Mouse (Mus musculus) ES-E14 (cell line): Measurements from ENCODE around the gene Ethe1. TPM values are rescaled to one million over a fixed set of nuclear protein-coding genes. Genes with fewer than 3 reads are reported as not detected.

ENCODE experiments used
- DNase-seq: peaks from one replicate; pipeline ENCODE4 v3.0.0-alpha.2; 2013; ENCODE audit warnings: low read depth, low spot score
- H3K27ac ChIP-seq: 2 replicates; pipeline ENCODE4 v1.5.1; 2012; ENCODE audit warnings: low read depth, mild to moderate bottlenecking, low read length, moderate library complexity, mixed read lengths; ENCODE audit not compliant: poor library complexity, insufficient read depth, severe bottlenecking
- H3K36me3 ChIP-seq: 2 replicates; pipeline ENCODE4 v1.6.1; 2012; ENCODE audit warnings: mild to moderate bottlenecking, low read length, moderate library complexity, mixed read lengths; ENCODE audit not compliant: control insufficient read depth, poor library complexity, insufficient read depth, severe bottlenecking
- H3K4me1 ChIP-seq, 2 experiments: fragments of 150-350 bp in 1 of 2; sonication (generic) in 1 of 2; 2 replicates each; pipeline ENCODE4 v1.6.1; 2012; ENCODE audit warnings: low read length in 2 of 2, mild to moderate bottlenecking in 1 of 2, mixed read lengths in 1 of 2; ENCODE audit not compliant: control insufficient read depth in 2 of 2, insufficient read depth in 2 of 2, poor library complexity in 1 of 2
- H3K4me3 ChIP-seq, 2 experiments: fragments of 150-350 bp in 1 of 2; sonication (generic) in 1 of 2; 2 replicates each; pipeline ENCODE4 v1.5.1; 2012; ENCODE audit warnings: low read length in 2 of 2, low read depth in 1 of 2, mild to moderate bottlenecking in 1 of 2, mixed read lengths in 1 of 2; ENCODE audit not compliant: insufficient read depth in 1 of 2, poor library complexity in 1 of 2, severe bottlenecking in 1 of 2
- H3K9ac ChIP-seq: 2 replicates; pipeline ENCODE4 v1.6.1; 2012; ENCODE audit warnings: low read depth, mild to moderate bottlenecking, low read length, mixed read lengths; ENCODE audit not compliant: poor library complexity, insufficient read depth, severe bottlenecking
- H3K9me3 ChIP-seq: fragments of 150-350 bp; sonication (generic); 2 replicates; pipeline ENCODE4 v1.6.1; 2012; ENCODE audit warnings: low read depth, mild to moderate bottlenecking, low read length; ENCODE audit not compliant: control insufficient read depth, insufficient read depth
- CHD2 ChIP-seq: IDR thresholded peaks from 2 replicates; pipeline ENCODE4 v1.6.1; 2014; ENCODE audit warnings: mild to moderate bottlenecking, low read depth, low read length, inconsistent platforms
- HCFC1 ChIP-seq: IDR thresholded peaks from 2 replicates; pipeline ENCODE4 v1.6.1; 2012; ENCODE audit warnings: low read length, inconsistent platforms, borderline replicate concordance; ENCODE audit not compliant: insufficient read depth
- MAFK ChIP-seq: IDR thresholded peaks from 2 replicates; pipeline ENCODE4 v1.6.1; 2014; ENCODE audit warnings: mild to moderate bottlenecking, low read depth, low read length, inconsistent platforms; ENCODE audit not compliant: insufficient read depth
- ZC3H11A ChIP-seq: IDR thresholded peaks from 2 replicates; pipeline ENCODE4 v1.6.1; 2012; ENCODE audit warnings: low read depth, mild to moderate bottlenecking, inconsistent platforms, low read length, borderline replicate concordance
- ZNF384 ChIP-seq: IDR thresholded peaks from 2 replicates; pipeline ENCODE4 v1.6.1; 2012; ENCODE audit warnings: low read depth, low read length, inconsistent platforms
- in situ Hi-C, 2 experiments: fragments of 600-800 bp; cut with MboI; formaldehyde crosslinking; loops; one replicate each; pipeline ENCODE4 v1.15.1; 2025; ENCODE audit warnings: low sequenced_read_pairs in 2 of 2, inconsistent platforms in 1 of 2; ENCODE audit not compliant: unreplicated experiment in 2 of 2
- total RNA-seq: library from RNA; depleted of rRNA; stranded (reverse); fragments of 300-350 nt; gene quantifications from 2 replicates; pipeline ENCODE4 v1.2.3, GENCODE M21; 2012

Gene Ethe1
- total RNA-seq, 1 experiment = 14.7 TPM

GRCm38 (mm10) chr7:24577811-24578210, 9.5 kb upstream of the Ethe1 start:
- Histone ChIP-seq H3K36me3 (peaks cover 8% of the 10 kb centered on the region; the same call in 1 of the 2 replicates), H3K9me3 (no peaks in the 10 kb centered on the region), H3K4me1 (no peaks in the 10 kb centered on the region), H3K9ac (no peak overlapping the region), H3K27ac (no peak overlapping the region), H3K4me3 (no peak overlapping the region)
- in situ Hi-C loops = no loop called here
- no peak for TF ChIP-seq MAFK
- TF ChIP-seq ZC3H11A = no peak
- TF ChIP-seq ZNF384 = no peak
- TF ChIP-seq CHD2 = no peak
- no peak for TF ChIP-seq HCFC1
- DNase-seq = no peak

GRCm38 (mm10) chr7:24584876-24585275, 2.5 kb upstream of the Ethe1 start:
- in situ Hi-C loops = no loop called here
- H3K9me3 ChIP-seq = no peaks in the 10 kb centered on the region
- DNase-seq = no peak

GRCm38 (mm10) chr7:24585995-24586394, 1.3 kb upstream of the Ethe1 start:
- Histone ChIP-seq H3K4me1 (peaks cover 2 to 7% of the 10 kb centered on the region in 2 experiments; a peak in 2 of 4 replicates), H3K9me3 (no peaks in the 10 kb centered on the region), H3K4me3 (peak overlapping the region; percentile 67 to 77), H3K36me3 (no peaks in the 10 kb centered on the region), H3K27ac (no peak overlapping the region), H3K9ac (peak overlapping the region; percentile 49; the same call in 1 of the 2 replicates)
- in situ Hi-C loops = no loop called here
- no peak for DNase-seq
- TF ChIP-seq ZC3H11A = no peak
- TF ChIP-seq ZNF384 = no peak
- no peak for TF ChIP-seq CHD2
- TF ChIP-seq MAFK = no peak
- TF ChIP-seq HCFC1 = no peak

More at GRCm38 (mm10) chr7:24584876-24585275, 2.5 kb upstream of the Ethe1 start:
- Histone ChIP-seq H3K9ac (no peak overlapping the region), H3K27ac (no peak overlapping the region; the same call in 1 of the 2 replicates), H3K4me1 (peaks cover 2 to 7% of the 10 kb centered on the region in 2 experiments; a peak in 2 of 4 replicates), H3K36me3 (no peaks in the 10 kb centered on the region), H3K4me3 (no peak overlapping the region; a peak in 1 of 4 replicates)
- no peak for TF ChIP-seq ZNF384
- TF ChIP-seq HCFC1 = no peak
- no peak for TF ChIP-seq ZC3H11A
- TF ChIP-seq CHD2 = no peak
- no peak for TF ChIP-seq MAFK

GRCm38 (mm10) chr7:24586828-24587227, 515 bp upstream of the Ethe1 start:
- H3K4me1 ChIP-seq = peaks cover 2 to 7% of the 10 kb centered on the region in 2 experiments; a peak in 2 of 4 replicates
- H3K27ac ChIP-seq = no peak overlapping the region
- TF ChIP-seq ZC3H11A (no peak), ZNF384 (no peak), CHD2 (no peak), MAFK (no peak), HCFC1 (no peak)
- H3K9ac ChIP-seq = no peak overlapping the region
- DNase-seq = no peak
- H3K9me3 ChIP-seq = no peaks in the 10 kb centered on the region
- in situ Hi-C loops = no loop called here
- H3K4me3 ChIP-seq = peak overlapping the region; percentile 35 to 62; a peak in 3 of 4 replicates
- no peaks in the 10 kb centered on the region for H3K36me3 ChIP-seq

GRCm38 (mm10) chr7:24588336-24588735, 993 bp downstream of the Ethe1 start:
- peaks cover 2 to 7% of the 10 kb centered on the region in 2 experiments; a peak in 2 of 4 replicates for H3K4me1 ChIP-seq
- DNase-seq = no peak
- H3K27ac ChIP-seq = no peak overlapping the region
- in situ Hi-C loops = no loop called here
- no peaks in the 10 kb centered on the region for H3K36me3 ChIP-seq
- no peak overlapping the region for H3K4me3 ChIP-seq
- no peak overlapping the region for H3K9ac ChIP-seq
- no peak for TF ChIP-seq CHD2
- no peak for TF ChIP-seq MAFK
- no peak for TF ChIP-seq HCFC1
- TF ChIP-seq ZC3H11A = no peak
- TF ChIP-seq ZNF384 = no peak
- H3K9me3 ChIP-seq = no peaks in the 10 kb centered on the region
